Mouse (Mus musculus): ENCODE results near the gene Arrdc2.

DNA sequence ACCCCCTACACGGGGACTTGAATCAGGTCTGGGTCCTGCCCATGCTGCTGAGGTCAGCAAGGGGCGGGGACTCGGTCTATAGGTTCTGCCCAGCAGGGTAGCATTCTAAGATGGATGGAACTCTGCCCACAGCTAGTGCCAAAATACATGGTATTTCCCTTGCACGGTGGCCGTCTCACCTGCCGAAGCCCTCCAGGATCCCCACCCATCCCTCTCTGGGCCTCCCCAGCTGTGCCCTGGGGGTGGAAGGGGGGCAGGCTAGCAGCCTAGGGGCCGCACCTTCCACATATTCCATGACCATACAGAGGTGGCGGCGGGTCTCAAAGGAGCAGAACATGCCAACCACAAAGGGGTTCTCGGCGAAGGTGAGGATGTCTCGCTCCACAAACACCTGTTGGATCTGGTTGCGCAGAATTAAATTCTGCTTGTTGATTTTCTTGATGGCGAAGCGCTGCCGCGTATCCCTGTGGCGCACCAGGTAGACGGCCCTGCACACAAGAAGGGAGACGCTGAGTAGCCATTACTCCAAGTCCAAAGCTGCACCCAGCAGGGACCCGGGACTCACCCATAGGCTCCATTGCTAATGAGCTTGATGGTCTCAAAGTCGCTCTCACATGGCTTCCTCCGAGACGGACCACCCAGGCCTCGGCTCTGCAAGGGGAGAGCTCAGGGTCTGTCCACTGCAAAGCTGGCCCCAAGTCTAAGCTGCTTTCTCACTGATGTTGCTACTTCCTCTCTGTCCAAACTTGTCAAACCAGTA, 53.0 kb downstream of the Arrdc2 start:
- TF ChIP-seq USF1 (IDR thresholded peaks at IDR 0.05; ENCODE audit: low read depth, low read length) (no peak), KAT2A (conservative IDR thresholded peaks at IDR 0.05; ENCODE audit: low read depth, low read length) (no peak)

Data from MEL (cell line).